Mouse (Mus musculus): ENCODE data around the gene Flt3l. TPM values are rescaled to one million over a fixed set of nuclear protein-coding genes. Genes with fewer than 3 reads are reported as not detected.

Gene Flt3l
- polyA plus RNA-seq, 1 experiment from 2014 or later, result 2.5 TPM

DNA sequence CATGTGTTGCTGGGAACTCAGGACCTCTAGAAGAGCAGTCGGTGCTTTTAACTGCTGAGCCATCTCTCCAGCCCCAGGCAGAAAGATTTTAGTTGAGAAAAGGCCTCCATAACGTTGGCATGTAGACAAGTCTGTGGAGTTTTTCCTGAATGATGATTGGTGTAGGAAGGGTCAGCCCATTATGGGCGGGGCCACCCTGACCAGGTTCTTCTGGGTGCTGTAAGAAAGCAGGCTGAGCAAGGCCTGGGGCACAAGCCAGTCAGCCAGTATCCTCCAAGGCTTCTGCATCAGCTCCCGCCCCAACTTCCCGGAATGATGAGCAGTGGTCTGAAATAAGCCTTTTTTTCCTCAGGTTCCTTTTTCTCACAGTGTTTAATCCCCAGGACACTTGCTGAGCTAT, 55.2 kb downstream of the Flt3l start:
- no peak overlapping the region for H3K27ac ChIP-seq (ENCODE audit: low read length)

GRCm38 (mm10) chr7:45079856-45080255, 56.4 kb downstream of the Flt3l start:
- ATAC-seq, result peak; percentile 48
- Histone ChIP-seq H3K36me3 (ENCODE audit: control insufficient read depth, insufficient read depth, low read length) (peaks cover 10% of the 10 kb centered on the region), H3K27me3 (replicated peaks; ENCODE audit: control insufficient read depth, insufficient read depth, low read length) (no peaks in the 10 kb centered on the region), H3K27ac (ENCODE audit: low read length) (no peak overlapping the region), H3K4me2 (ENCODE audit: low read depth, low read length) (no peak overlapping the region), H3K4me1 (ENCODE audit: control insufficient read depth, insufficient read depth, low read length) (peaks cover 9% of the 10 kb centered on the region), H3K4me3 (ENCODE audit: low read length) (no peak overlapping the region), H3K9ac (ENCODE audit: low read depth, low read length) (no peak overlapping the region), H3K9me3 (ENCODE audit: control insufficient read depth, low read length) (no peaks in the 10 kb centered on the region)
- 1% methylated on average over 10 of the region's 10 CpGs for WGBS

More for the DNA sequence above, 55.2 kb downstream of the Flt3l start:
- 63% methylated on average over 5 of the region's 5 CpGs for WGBS
- H3K9me3 ChIP-seq (ENCODE audit: control insufficient read depth, low read length), result no peaks in the 10 kb centered on the region
- no peak overlapping the region for H3K4me3 ChIP-seq (ENCODE audit: low read length)
- no peak for ATAC-seq
- no peak overlapping the region; the same call in 1 of the 2 replicates for H3K9ac ChIP-seq (ENCODE audit: low read depth, low read length)
- peaks cover 9% of the 10 kb centered on the region; the same call in 1 of the 2 replicates for H3K36me3 ChIP-seq (ENCODE audit: control insufficient read depth, insufficient read depth, low read length)
- H3K27me3 ChIP-seq (replicated peaks; ENCODE audit: control insufficient read depth, insufficient read depth, low read length), result no peaks in the 10 kb centered on the region
- H3K4me1 ChIP-seq (ENCODE audit: control insufficient read depth, insufficient read depth, low read length), result peaks cover 9% of the 10 kb centered on the region
- no peak overlapping the region for H3K4me2 ChIP-seq (ENCODE audit: low read depth, low read length)

MicroRNA genes within 50 kb of the gene (microRNA counts, 519-probe panel; counts per million panel counts)
- microRNA mmu-miR-150, result 2,320 counts per million, percentile 55 among the panel's probes with 10 or more counts

Small RNAs within 50 kb of the gene (microRNA-seq; reads per million reads assigned to microRNA genes)
- gene Mir150, result 32.1 reads per million, percentile 35 among the genes with 10 or more reads in this experiment
- 14.1 reads per million, percentile 26 among the genes with 10 or more reads in this experiment for gene Mir5121
- not detected for gene Mir7055

Other genes starting within 250 kb of the Flt3l start
- gene Med25, start 243.7 kb downstream of the Flt3l start, polyA plus RNA-seq (2015; fragmentation: Nextera tagmentation; extraction: Ambion mirVana), result 86.6 and 98.5 TPM in 2 replicates
- gene Fuz, start 240.4 kb downstream of the Flt3l start, polyA plus RNA-seq (2015; fragmentation: Nextera tagmentation; extraction: Ambion mirVana), result 18.2 and 19.4 TPM in 2 replicates
- gene Ap2a1, start 206.9 kb downstream of the Flt3l start, polyA plus RNA-seq (2015; fragmentation: Nextera tagmentation; extraction: Ambion mirVana), result 56.8 and 61.2 TPM in 2 replicates
- 0.28 TPM in 1 of 2 replicates, not detected in the other for gene Tsks, start 193.2 kb downstream of the Flt3l start, polyA plus RNA-seq (2015; fragmentation: Nextera tagmentation; extraction: Ambion mirVana)
- 14.0 and 14.2 TPM in 2 replicates for gene Cpt1c, start 161.6 kb downstream of the Flt3l start, polyA plus RNA-seq (2015; fragmentation: Nextera tagmentation; extraction: Ambion mirVana)
- gene Prmt1, start 149.9 kb downstream of the Flt3l start, polyA plus RNA-seq (2015; fragmentation: Nextera tagmentation; extraction: Ambion mirVana), result 363 and 439 TPM in 2 replicates
- 96.1 and 115 TPM in 2 replicates for gene Irf3, start 138.8 kb downstream of the Flt3l start, polyA plus RNA-seq (2015; fragmentation: Nextera tagmentation; extraction: Ambion mirVana)
- gene Bcl2l12, start 137.7 kb downstream of the Flt3l start, polyA plus RNA-seq (2015; fragmentation: Nextera tagmentation; extraction: Ambion mirVana), result 33.0 and 36.9 TPM in 2 replicates
- gene Scaf1, start 120.1 kb downstream of the Flt3l start, polyA plus RNA-seq (2015; fragmentation: Nextera tagmentation; extraction: Ambion mirVana), result 20.1 and 23.2 TPM in 2 replicates
- gene Rras, start 118.5 kb downstream of the Flt3l start, polyA plus RNA-seq (2015; fragmentation: Nextera tagmentation; extraction: Ambion mirVana), result 61.4 and 62.6 TPM in 2 replicates
- gene Prr12, start 83.6 kb downstream of the Flt3l start, polyA plus RNA-seq (2015; fragmentation: Nextera tagmentation; extraction: Ambion mirVana), result 6.3 and 6.4 TPM in 2 replicates
- gene Nosip, start 74.0 kb downstream of the Flt3l start, polyA plus RNA-seq (2015; fragmentation: Nextera tagmentation; extraction: Ambion mirVana), result 54.0 and 56.0 TPM in 2 replicates
- gene Prrg2, start 73.8 kb downstream of the Flt3l start, polyA plus RNA-seq (2015; fragmentation: Nextera tagmentation; extraction: Ambion mirVana), result 38.3 and 40.4 TPM in 2 replicates
- 237 and 260 TPM in 2 replicates for gene Rcn3, start 44.2 kb downstream of the Flt3l start, polyA plus RNA-seq (2015; fragmentation: Nextera tagmentation; extraction: Ambion mirVana)
- gene Fcgrt, start 32.6 kb downstream of the Flt3l start, polyA plus RNA-seq (2015; fragmentation: Nextera tagmentation; extraction: Ambion mirVana), result 334 and 458 TPM in 2 replicates
- gene Rps11, start 12.0 kb downstream of the Flt3l start, polyA plus RNA-seq (2015; fragmentation: Nextera tagmentation; extraction: Ambion mirVana), result 1,613 and 1,701 TPM in 2 replicates
- 1,233 and 1,311 TPM in 2 replicates for gene Rpl13a, start 7.7 kb downstream of the Flt3l start, polyA plus RNA-seq (2015; fragmentation: Nextera tagmentation; extraction: Ambion mirVana)
- gene Gm45713, start 201 bp downstream of the Flt3l start, polyA plus RNA-seq (2015; fragmentation: Nextera tagmentation; extraction: Ambion mirVana), result 0.20 TPM in 1 of 2 replicates, not detected in the other
- 90.9 and 96.5 TPM in 2 replicates for gene Pih1d1, start 17.9 kb upstream of the Flt3l start, polyA plus RNA-seq (2015; fragmentation: Nextera tagmentation; extraction: Ambion mirVana)
- 106 and 110 TPM in 2 replicates for gene Aldh16a1, start 18.2 kb upstream of the Flt3l start, polyA plus RNA-seq (2015; fragmentation: Nextera tagmentation; extraction: Ambion mirVana)
- 0.13 TPM in 1 of 2 replicates, not detected in the other for gene Slc17a7, start 27.5 kb upstream of the Flt3l start, polyA plus RNA-seq (2015; fragmentation: Nextera tagmentation; extraction: Ambion mirVana)
- not detected in 2 replicates for gene Gfy, start 43.1 kb upstream of the Flt3l start, polyA plus RNA-seq (2015; fragmentation: Nextera tagmentation; extraction: Ambion mirVana)
- gene Pth2, start 44.6 kb upstream of the Flt3l start, polyA plus RNA-seq (2015; fragmentation: Nextera tagmentation; extraction: Ambion mirVana), result not detected in 2 replicates
- 0.44 and 0.62 TPM in 2 replicates for gene Ccdc155, start 68.5 kb upstream of the Flt3l start, polyA plus RNA-seq (2015; fragmentation: Nextera tagmentation; extraction: Ambion mirVana)
- 0.86 and 1.3 TPM in 2 replicates for gene Dkkl1, start 75.7 kb upstream of the Flt3l start, polyA plus RNA-seq (2015; fragmentation: Nextera tagmentation; extraction: Ambion mirVana)
- gene Tead2, start 79.3 kb upstream of the Flt3l start, polyA plus RNA-seq (2015; fragmentation: Nextera tagmentation; extraction: Ambion mirVana), result 69.6 and 82.1 TPM in 2 replicates
- 4.2 and 5.0 TPM in 2 replicates for gene Cd37, start 102.7 kb upstream of the Flt3l start, polyA plus RNA-seq (2015; fragmentation: Nextera tagmentation; extraction: Ambion mirVana)
- gene Slc6a16, start 104.7 kb upstream of the Flt3l start, polyA plus RNA-seq (2015; fragmentation: Nextera tagmentation; extraction: Ambion mirVana), result not detected in 2 replicates
- gene Slc6a21, start 141.1 kb upstream of the Flt3l start, polyA plus RNA-seq (2015; fragmentation: Nextera tagmentation; extraction: Ambion mirVana), result not detected in 2 replicates
- gene Trpm4, start 197.3 kb upstream of the Flt3l start, polyA plus RNA-seq (2015; fragmentation: Nextera tagmentation; extraction: Ambion mirVana), result 33.4 and 36.3 TPM in 2 replicates
- 0.86 and 1.4 TPM in 2 replicates for gene Hrc, start 198.9 kb upstream of the Flt3l start, polyA plus RNA-seq (2015; fragmentation: Nextera tagmentation; extraction: Ambion mirVana)
- gene Ppfia3, start 230.6 kb upstream of the Flt3l start, polyA plus RNA-seq (2015; fragmentation: Nextera tagmentation; extraction: Ambion mirVana), result 10.3 and 12.0 TPM in 2 replicates
- gene Lin7b, start 234.2 kb upstream of the Flt3l start, polyA plus RNA-seq (2015; fragmentation: Nextera tagmentation; extraction: Ambion mirVana), result 1.2 and 2.7 TPM in 2 replicates